Mouse (Mus musculus) spleen, adult 12 weeks (tissue): ENCODE results near the gene Sergef.

Experiments used
- DNase-seq: peaks from one replicate; pipeline ENCODE4 v3.0.0; 2022; ENCODE audit warnings: low spot score

Sergef gene

GRCm38 (mm10) chr7:46499561-46499960 lies 140.0 kb downstream of the Sergef start:
- no peak for DNase-seq

- no peak for DNase-seq
Measured at GRCm38 (mm10) chr7:46492134-46492678, 147.4 kb downstream of the Sergef start.

GRCm38 (mm10) chr7:46487354-46487753 lies 152.3 kb downstream of the Sergef start:
- DNase-seq = no peak

GRCm38 (mm10) chr7:46486761-46487160 lies 152.8 kb downstream of the Sergef start:
- DNase-seq = no peak

- DNase-seq = no peak
Measured at GRCm38 (mm10) chr7:46484223-46484622, 155.4 kb downstream of the Sergef start.

GRCm38 (mm10) chr7:46483050-46483449 lies 156.6 kb downstream of the Sergef start:
- DNase-seq = no peak

- no peak for DNase-seq
Measured at GRCm38 (mm10) chr7:46482099-46482531, 157.5 kb downstream of the Sergef start.

GRCm38 (mm10) chr7:46479793-46480192 lies 159.8 kb downstream of the Sergef start:
- DNase-seq = no peak

- no peak for DNase-seq
Measured at GRCm38 (mm10) chr7:46477456-46477855, 162.2 kb downstream of the Sergef start.

GRCm38 (mm10) chr7:46475464-46475863 lies 164.1 kb downstream of the Sergef start:
- no peak for DNase-seq

- no peak for DNase-seq
Measured at GRCm38 (mm10) chr7:46473141-46473540, 166.5 kb downstream of the Sergef start.

- no peak for DNase-seq
Measured at GRCm38 (mm10) chr7:46471054-46471737, 168.4 kb downstream of the Sergef start.

GRCm38 (mm10) chr7:46469542-46469941 lies 170.1 kb downstream of the Sergef start:
- DNase-seq = no peak

- no peak for DNase-seq
Measured at GRCm38 (mm10) chr7:46466422-46466981, 173.1 kb downstream of the Sergef start.

GRCm38 (mm10) chr7:46463136-46463535 lies 176.5 kb downstream of the Sergef start:
- DNase-seq = no peak

GRCm38 (mm10) chr7:46462287-46462686 lies 177.3 kb downstream of the Sergef start:
- DNase-seq = no peak

GRCm38 (mm10) chr7:46459605-46460245 lies 179.9 kb downstream of the Sergef start:
- no peak for DNase-seq

- DNase-seq = no peak
Measured at GRCm38 (mm10) chr7:46459200-46459599, 180.4 kb downstream of the Sergef start.

- DNase-seq = no peak
Measured at GRCm38 (mm10) chr7:46457889-46458288, 181.7 kb downstream of the Sergef start.

- no peak for DNase-seq
Measured at GRCm38 (mm10) chr7:46453930-46454679, 185.5 kb downstream of the Sergef start.

GRCm38 (mm10) chr7:46448922-46449645 lies 190.5 kb downstream of the Sergef start:
- DNase-seq = no peak
